Mouse (Mus musculus) liver, embryonic 12.5 days (tissue): Measurements from ENCODE around the gene Nccrp1. TPM values are rescaled to one million over a fixed set of nuclear protein-coding genes. Genes with fewer than 3 reads are reported as not detected.
A peak's percentile ranks its signal among the peaks of the same experiment; 100 is the strongest.
"Not testable (repeated sequence)": the region's sequence is repeated elsewhere in the genome, so short reads cannot be mapped to it uniquely, and the experiment has no call there.

ENCODE experiments used
- ATAC-seq: fragments of 200-750 bp; cut with Nextera tagmentation; 2 replicates; pipeline ENCODE4 v1.8.0; 2017; ENCODE audit warnings: moderate number of reproducible peaks, mild to moderate bottlenecking, moderate library complexity
- H3K27ac ChIP-seq: fragments of 300-500 bp; sonication (generic); 2 replicates; pipeline ENCODE4 v1.5.1; 2016; ENCODE audit warnings: mild to moderate bottlenecking
- H3K27me3 ChIP-seq: fragments of 300-500 bp; sonication (generic); replicated peaks from 2 replicates; pipeline ENCODE4 v1.6.1; 2016; ENCODE audit warnings: mild to moderate bottlenecking, moderate library complexity
- H3K36me3 ChIP-seq: fragments of 300-500 bp; sonication (generic); 2 replicates; pipeline ENCODE4 v1.6.1; 2016; ENCODE audit warnings: mild to moderate bottlenecking, moderate library complexity
- H3K4me1 ChIP-seq: fragments of 300-500 bp; sonication (generic); 2 replicates; pipeline ENCODE4 v1.6.1; 2016
- H3K4me2 ChIP-seq: fragments of 300-500 bp; sonication (generic); 2 replicates; pipeline ENCODE4 v1.6.1; 2016; ENCODE audit warnings: mild to moderate bottlenecking, moderate library complexity
- H3K4me3 ChIP-seq: fragments of 300-500 bp; sonication (generic); 2 replicates; pipeline ENCODE4 v1.5.1; 2016; ENCODE audit warnings: mild to moderate bottlenecking, moderate library complexity
- H3K9ac ChIP-seq: fragments of 300-500 bp; sonication (generic); 2 replicates; pipeline ENCODE4 v1.6.1; 2016; ENCODE audit warnings: mild to moderate bottlenecking, moderate library complexity
- H3K9me3 ChIP-seq: fragments of 300-500 bp; sonication (generic); replicated peaks from 2 replicates; pipeline ENCODE4 v1.6.1; 2016; ENCODE audit warnings: mild to moderate bottlenecking, moderate library complexity
- WGBS: fragments of 180-500 bp; shearing (Covaris S2); methylation state at CpG from one replicate; pipeline ENCODE4 v1.1.7; 2016; ENCODE audit not compliant: insufficient replicate concordance; 5-methylcytosine and 5-hydroxymethylcytosine counted together
- polyA plus RNA-seq: library from polyadenylated mRNA; unstranded; fragments of >200 nt; fragmentation: Nextera tagmentation; extraction: Ambion mirVana; gene quantifications from 2 replicates; pipeline ENCODE4 v1.2.1, GENCODE M21; 2016

Gene Nccrp1
- polyA plus RNA-seq, 1 experiment from 2014 or later, result not detected

- Histone ChIP-seq H3K9me3 (no peaks in the 10 kb centered on the region), H3K4me1 (peaks cover 15% of the 10 kb centered on the region), H3K4me3 (no peak overlapping the region), H3K36me3 (no peaks in the 10 kb centered on the region), H3K27me3 (peaks cover 54% of the 10 kb centered on the region), H3K4me2 (no peak overlapping the region), H3K27ac (no peak overlapping the region), H3K9ac (no peak overlapping the region)
- WGBS, result 40% methylated on average over 7 of the region's 7 CpGs
- no peak for ATAC-seq
Observed at GRCm38 (mm10) chr7:28545891-28546210, 1.2 kb downstream of the Nccrp1 start.

DNA sequence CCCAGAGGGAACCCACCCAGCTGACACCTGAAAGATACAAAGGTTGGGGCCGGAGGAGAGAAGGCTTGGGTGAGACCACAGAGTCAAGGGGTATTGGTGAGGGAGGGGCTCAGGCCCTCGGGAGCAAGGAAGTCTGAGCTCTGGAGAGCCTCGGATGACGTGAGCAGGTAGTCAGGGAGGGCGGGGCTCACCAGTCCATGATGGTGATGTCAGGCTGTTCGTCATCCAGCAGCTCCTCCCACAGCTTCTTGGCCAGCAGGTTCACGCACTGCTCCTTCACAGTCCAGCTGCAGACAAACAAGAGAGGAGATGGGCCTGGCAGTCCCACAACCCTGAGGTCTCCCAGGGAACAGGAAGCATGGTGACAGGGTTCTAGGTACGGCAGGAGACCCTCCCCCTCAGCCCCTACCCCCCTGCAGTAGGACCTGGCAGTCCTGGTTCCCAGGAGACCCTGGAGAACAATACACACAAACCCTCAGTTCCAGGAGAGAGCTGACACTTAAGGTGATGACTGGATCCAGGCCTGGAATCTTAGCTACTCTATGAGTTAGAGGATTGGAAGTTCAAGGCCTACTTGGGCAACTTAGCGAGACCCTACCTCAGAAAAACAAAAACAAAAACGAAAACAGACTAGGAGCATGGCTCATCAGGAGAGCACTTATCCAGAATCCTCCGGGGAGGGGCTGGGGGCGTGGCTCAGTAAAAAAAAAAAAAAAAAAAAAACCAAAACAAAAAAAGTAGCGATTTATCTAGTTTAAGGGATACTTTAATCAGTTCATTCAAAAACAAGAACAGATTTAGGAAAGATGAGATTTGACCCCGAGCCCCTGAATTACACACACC lies 1.8 kb downstream of the Nccrp1 start:
- Histone ChIP-seq H3K27me3 (peaks cover 54% of the 10 kb centered on the region), H3K4me1 (peaks cover 15% of the 10 kb centered on the region), H3K27ac (no peak overlapping the region), H3K4me2 (no peak overlapping the region), H3K4me3 (no peak overlapping the region), H3K9me3 (no peaks in the 10 kb centered on the region), H3K36me3 (no peaks in the 10 kb centered on the region), H3K9ac (no peak overlapping the region)
- WGBS, result 25% methylated on average over 14 of the region's 14 CpGs
- no peak for ATAC-seq

DNA sequence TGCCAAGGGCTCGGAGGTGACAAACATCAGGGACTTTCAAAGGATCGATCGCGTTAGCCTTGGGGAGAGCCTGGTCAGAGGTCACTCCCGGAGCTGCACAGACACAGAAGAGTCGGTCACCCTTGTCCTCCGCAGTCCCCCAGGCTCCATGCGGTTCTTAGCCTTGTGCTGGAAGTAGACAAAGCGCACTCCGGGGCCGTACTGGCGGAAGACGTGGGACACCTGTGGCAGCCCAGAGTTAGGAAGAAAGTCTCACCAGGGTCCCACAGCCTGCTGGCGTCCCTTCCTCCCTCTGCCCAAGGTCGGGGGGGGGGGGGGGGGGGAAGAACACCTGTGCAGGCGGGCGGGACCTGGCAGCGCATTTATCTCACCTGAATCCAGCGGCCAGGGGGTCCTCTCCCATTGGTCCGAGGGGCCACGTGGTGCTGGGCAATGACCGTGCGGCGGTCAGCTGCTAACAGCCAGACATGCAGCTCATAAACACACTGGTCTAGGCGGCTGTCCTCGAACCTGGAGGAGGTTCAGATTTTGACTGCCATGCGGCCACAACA lies 2.9 kb downstream of the Nccrp1 start:
- Histone ChIP-seq H3K9ac (no peak overlapping the region), H3K4me3 (peak overlapping the region; percentile 6; the same call in 1 of the 2 replicates), H3K36me3 (no peaks in the 10 kb centered on the region), H3K4me2 (peak overlapping the region; percentile 30), H3K27ac (no peak overlapping the region), H3K9me3 (no peaks in the 10 kb centered on the region), H3K27me3 (peaks cover 54% of the 10 kb centered on the region), H3K4me1 (peaks cover 15% of the 10 kb centered on the region)
- ATAC-seq, result peak; percentile 17; the same call in 1 of the 2 replicates
- 15% methylated on average over 26 of the region's 27 CpGs for WGBS

- no peak within 1 kb of the TSS for H3K27ac ChIP-seq
- no peak for ATAC-seq
- 62% methylated on average over 4 of the region's 4 CpGs for WGBS
Observed at GRCm38 (mm10) chr7:28540526-28540925, 6.5 kb downstream of the Nccrp1 start, which contains the start of gene Sycn. Sycn (plus strand) TSS chr7:28540885.

GRCm38 (mm10) chr7:28538886-28539285 lies 8.2 kb downstream of the Nccrp1 start:
- not testable (repeated sequence) for H3K4me2 ChIP-seq, H3K9me3 ChIP-seq, ATAC-seq, H3K4me1 ChIP-seq, H3K27me3 ChIP-seq, H3K36me3 ChIP-seq, H3K27ac ChIP-seq, H3K9ac ChIP-seq, H3K4me3 ChIP-seq
- WGBS, result 67% methylated on average over 6 of the region's 6 CpGs

More at GRCm38 (mm10) chr7:28540526-28540925, 6.5 kb downstream of the Nccrp1 start, which contains the start of gene Sycn:
- no peak within 1 kb of the TSS for H3K9ac ChIP-seq
- H3K27me3 ChIP-seq, result peaks cover 24% of the 10 kb centered on the region
- H3K9me3 ChIP-seq, result no peaks in the 10 kb centered on the region
- H3K36me3 ChIP-seq, result no peaks in the 10 kb centered on the region
- H3K4me1 ChIP-seq, result peaks cover 5% of the 10 kb centered on the region; the same call in 1 of the 2 replicates
- no peak within 1 kb of the TSS for H3K4me2 ChIP-seq
- H3K4me3 ChIP-seq, result no peak within 1 kb of the TSS

DNA sequence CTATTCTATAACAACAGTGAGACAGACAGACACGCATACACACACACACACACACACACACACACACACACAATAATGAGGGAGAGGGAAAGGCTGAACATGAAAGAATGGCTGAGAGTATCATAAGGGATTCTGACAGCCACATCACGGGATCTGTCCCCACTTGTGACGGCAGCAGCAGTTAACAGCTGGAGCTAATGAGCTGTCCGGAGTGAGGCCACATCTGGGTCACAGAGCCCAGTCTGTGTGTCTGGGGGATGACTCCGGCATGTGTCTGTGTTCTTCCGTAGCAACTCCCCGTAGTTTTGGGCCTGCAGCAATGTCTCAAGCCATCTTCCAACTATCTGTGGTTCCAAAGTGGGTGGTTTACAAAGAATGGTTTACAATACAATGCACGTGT lies 15.0 kb downstream of the Nccrp1 start:
- Histone ChIP-seq H3K4me3 (no peak overlapping the region), H3K4me1 (peaks cover 8% of the 10 kb centered on the region; the same call in 1 of the 2 replicates), H3K9me3 (no peaks in the 10 kb centered on the region), H3K27me3 (no peaks in the 10 kb centered on the region), H3K9ac (no peak overlapping the region), H3K4me2 (no peak overlapping the region), H3K27ac (no peak overlapping the region), H3K36me3 (no peaks in the 10 kb centered on the region)
- WGBS, result 75% methylated on average over 8 of the region's 8 CpGs
- ATAC-seq, result no peak

DNA sequence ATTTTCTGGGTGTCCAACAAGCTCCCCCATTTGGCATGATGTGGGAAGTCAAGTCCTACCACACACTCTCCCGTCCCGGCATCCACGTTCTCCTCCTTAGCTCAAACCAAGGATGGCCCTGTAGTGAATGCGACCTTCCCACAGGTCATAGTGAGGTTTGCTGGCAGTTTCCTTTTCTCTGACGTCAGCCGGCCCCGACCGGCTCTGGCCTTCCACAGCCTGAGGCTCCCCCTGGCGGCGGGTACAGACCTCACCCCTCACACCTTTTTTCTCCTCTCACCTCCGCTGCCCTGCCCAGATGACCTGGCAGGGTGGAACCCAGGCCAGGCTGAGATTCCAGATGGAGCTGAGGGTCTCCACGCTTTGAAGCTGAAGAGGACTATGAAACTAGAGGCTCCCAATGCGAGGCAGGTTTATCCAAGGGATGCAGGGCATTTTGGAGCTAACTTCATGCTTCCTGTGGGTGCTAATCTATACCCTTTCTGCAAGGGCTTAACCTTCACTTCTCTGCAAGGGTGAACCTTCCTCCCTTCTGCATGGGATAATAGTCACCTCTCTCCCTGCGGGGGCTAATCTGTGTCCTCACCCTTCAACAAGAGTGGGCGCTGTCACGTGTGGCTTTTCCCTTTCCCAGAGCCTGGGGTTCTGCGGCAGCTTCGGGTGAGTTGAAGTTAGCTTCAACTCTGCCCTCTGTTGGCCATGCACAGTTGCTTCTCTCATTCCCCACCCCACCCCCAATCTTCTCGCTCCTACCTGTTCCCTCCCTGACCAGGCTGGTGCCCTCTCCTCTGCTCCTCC lies 18.9 kb downstream of the Nccrp1 start:
- Histone ChIP-seq H3K9ac (no peak overlapping the region), H3K4me3 (no peak overlapping the region)

GRCm38 (mm10) chr7:28522536-28522935 lies 24.5 kb downstream of the Nccrp1 start, which contains the start of gene Ifnl3:
Ifnl3 (plus strand) TSS chr7:28522836.
- H3K36me3 ChIP-seq, H3K4me3 ChIP-seq, H3K27me3 ChIP-seq, H3K4me2 ChIP-seq, ATAC-seq, H3K27ac ChIP-seq, H3K9me3 ChIP-seq, H3K9ac ChIP-seq, H3K4me1 ChIP-seq: not testable (repeated sequence)
- WGBS, result 55% methylated on average over 5 of the region's 6 CpGs

More for the DNA sequence above, 18.9 kb downstream of the Nccrp1 start:
- H3K4me2 ChIP-seq, result peak overlapping the region; percentile 17; the same call in 1 of the 2 replicates
- WGBS, result 4% methylated on average over 19 of the region's 19 CpGs
- no peaks in the 10 kb centered on the region for H3K36me3 ChIP-seq
- no peaks in the 10 kb centered on the region for H3K27me3 ChIP-seq
- H3K27ac ChIP-seq, result no peak overlapping the region
- peak; percentile 59 for ATAC-seq
- H3K4me1 ChIP-seq, result peaks cover 8% of the 10 kb centered on the region; the same call in 1 of the 2 replicates
- H3K9me3 ChIP-seq, result no peaks in the 10 kb centered on the region

DNA sequence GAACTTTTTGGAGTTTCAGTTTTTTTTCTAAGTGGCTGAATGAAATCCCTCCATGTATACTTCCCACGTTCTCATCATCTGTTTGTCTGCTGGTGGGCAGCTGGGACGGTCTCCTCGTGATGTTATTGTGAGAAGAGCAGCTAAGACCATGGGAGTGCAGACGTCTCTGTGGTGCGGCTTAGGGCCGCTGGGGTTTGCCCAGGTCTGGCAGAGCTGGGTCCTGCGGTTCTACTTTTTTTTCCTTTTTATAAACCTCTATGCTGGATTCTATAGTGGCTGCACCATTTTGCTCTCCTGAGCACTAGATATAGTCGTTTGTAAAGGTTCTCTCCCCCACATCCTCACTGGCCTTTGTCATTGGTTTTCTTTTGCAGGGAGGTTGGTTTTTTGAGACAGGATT lies 35.6 kb downstream of the Nccrp1 start:
- H3K4me2 ChIP-seq, result no peak overlapping the region
- no peak overlapping the region for H3K9ac ChIP-seq
- H3K9me3 ChIP-seq, result no peaks in the 10 kb centered on the region
- no peaks in the 10 kb centered on the region for H3K27me3 ChIP-seq
- H3K27ac ChIP-seq, result no peak overlapping the region
- 54% methylated on average over 8 of the region's 8 CpGs for WGBS
- no peaks in the 10 kb centered on the region for H3K36me3 ChIP-seq
- ATAC-seq, result no peak
- no peaks in the 10 kb centered on the region for H3K4me1 ChIP-seq
- H3K4me3 ChIP-seq, result no peak overlapping the region

DNA sequence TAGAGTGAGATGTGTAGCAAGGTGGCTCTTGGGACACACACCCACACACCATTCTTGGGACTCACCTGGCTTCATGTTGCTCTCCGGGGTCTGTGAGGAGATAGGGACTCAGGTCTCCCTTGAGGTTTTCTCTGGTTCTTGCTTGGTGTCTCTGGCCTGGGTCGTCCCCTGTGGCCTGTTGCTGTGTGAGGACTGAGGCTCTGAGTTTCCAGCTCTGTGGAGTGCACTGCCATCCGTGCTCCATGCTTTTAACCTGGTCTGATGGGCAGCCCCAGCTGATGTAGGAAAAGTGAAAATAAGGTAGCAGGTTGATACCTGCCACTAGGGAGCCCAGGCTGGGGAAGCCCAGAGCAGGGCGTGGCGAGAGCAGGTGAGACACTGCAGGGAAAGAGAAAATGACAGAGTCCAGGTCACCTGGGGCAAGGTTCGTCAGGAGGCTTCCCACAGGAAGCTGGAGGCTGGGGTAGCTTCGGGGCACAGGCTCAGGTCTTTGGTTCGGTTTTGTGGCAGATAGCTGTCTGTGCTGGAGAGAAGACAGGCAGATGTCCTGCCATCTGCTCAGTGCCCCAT lies 36.6 kb downstream of the Nccrp1 start, which contains the start of gene Ifnl2:
Gene Ifnl2, minus strand, starts transcription at position 51 of the 570 bp plus-strand sequence.
- H3K9me3 ChIP-seq, H3K27me3 ChIP-seq, H3K9ac ChIP-seq, H3K27ac ChIP-seq, H3K4me2 ChIP-seq, ATAC-seq, H3K4me1 ChIP-seq, H3K4me3 ChIP-seq, H3K36me3 ChIP-seq: not testable (repeated sequence)
- WGBS, result 38% methylated on average over 8 of the region's 8 CpGs

GRCm38 (mm10) chr7:28509121-28509520 lies 37.9 kb downstream of the Nccrp1 start:
- H3K4me2 ChIP-seq, H3K9me3 ChIP-seq, ATAC-seq, H3K27ac ChIP-seq, H3K4me3 ChIP-seq, H3K36me3 ChIP-seq, H3K27me3 ChIP-seq, H3K4me1 ChIP-seq, H3K9ac ChIP-seq: not testable (repeated sequence)
- WGBS, result 67% methylated on average over 2 of the region's 2 CpGs
